Mouse (Mus musculus): ENCODE measurements at regions not wholly inside any gene's neighbourhood (a gene's known extent, or its start where the extent isn't known, plus 50 kb on each side); places are given as distances from the start of the nearest gene placed in this dataset.

DNA sequence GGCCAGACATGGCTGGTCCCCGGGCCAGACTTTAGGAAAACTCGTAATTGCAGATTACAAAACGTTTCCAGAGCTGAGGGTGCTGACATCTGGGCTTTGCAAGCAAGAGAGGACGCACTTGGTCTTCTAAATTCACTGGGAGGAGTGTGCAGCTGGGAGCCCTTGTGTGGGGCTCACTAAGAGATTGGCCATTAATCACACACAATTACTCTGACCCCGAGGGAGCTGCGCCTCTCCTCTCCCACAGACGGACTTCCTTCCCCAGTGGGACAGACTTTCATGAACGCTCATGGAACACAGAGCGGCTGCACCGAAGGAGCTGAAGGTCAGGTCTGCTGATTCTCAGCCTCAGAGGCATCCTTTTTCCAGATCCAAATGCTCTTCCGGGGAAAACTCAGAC lies 407.2 kb downstream of the Med13l start:
- no peak for DNase-seq (ENCODE audit: low spot score)

GRCm38 (mm10) chr5:118975147-118975546 lies 414.7 kb downstream of the Med13l start:
- no peak for DNase-seq (ENCODE audit: low spot score)

DNA sequence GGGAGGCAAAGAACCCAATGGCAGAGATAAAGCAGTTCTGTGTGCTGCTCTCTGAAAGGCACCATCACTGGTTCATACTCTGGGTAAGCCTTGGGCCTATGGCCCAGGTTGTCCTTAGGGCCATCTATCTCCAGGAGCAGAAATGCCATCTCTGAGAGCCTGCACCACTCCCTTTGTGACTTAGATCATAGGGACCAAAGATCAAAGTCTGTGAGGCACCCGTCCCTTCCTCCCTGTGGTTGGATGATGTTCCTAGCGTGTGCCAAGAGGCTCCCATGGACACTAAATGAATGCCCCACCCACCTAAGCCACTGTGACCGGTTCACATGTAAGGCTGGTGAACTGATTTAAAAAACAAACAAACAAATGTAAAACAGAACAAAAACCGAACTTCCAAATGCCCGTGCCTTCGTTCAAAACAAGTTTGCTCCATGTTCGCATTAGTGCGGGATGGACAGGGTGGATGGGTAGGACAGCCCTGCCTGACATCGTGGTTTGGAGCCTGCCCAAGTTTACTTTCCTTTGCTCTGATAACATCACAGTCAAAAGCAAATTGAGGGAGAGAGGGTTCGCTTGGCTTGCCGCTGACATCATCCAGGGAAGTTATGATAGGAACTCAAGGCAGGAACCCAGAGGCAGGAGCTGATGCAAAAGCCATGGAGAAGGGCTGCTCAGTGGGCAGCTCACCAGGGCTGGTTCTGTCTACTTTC lies 418.6 kb downstream of the Med13l start:
- no peak for DNase-seq (ENCODE audit: low spot score)

GRCm38 (mm10) chr5:118981046-118981445 lies 420.6 kb downstream of the Med13l start:
- DNase-seq (ENCODE audit: low spot score) = no peak

DNA sequence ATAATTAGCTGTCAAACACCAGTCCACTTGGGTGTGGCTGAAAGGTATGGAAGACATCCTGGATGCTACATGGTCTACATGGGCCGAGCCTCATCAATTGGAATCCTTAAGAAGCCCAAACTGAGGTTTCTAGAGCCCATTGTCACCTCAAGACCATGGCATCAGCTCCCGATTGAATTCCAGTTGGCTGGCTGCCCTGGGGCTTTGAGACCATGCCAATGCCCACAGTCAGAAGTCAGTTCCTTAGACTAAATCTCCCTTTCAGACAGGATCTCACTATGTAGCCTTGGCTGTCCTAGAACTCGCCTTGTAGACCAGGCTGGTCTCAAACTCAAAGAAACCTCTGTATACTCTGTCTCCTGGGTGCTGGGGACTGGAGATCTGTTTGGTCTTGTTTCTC lies 423.8 kb downstream of the Med13l start:
- DNase-seq (ENCODE audit: low spot score) = no peak

- no peak for DNase-seq (ENCODE audit: low spot score)
Observed at GRCm38 (mm10) chr5:118984797-118985408, 424.4 kb downstream of the Med13l start.

- no peak for DNase-seq (ENCODE audit: low spot score)
Observed at GRCm38 (mm10) chr5:118987376-118988000, 427.0 kb downstream of the Med13l start.

- DNase-seq (ENCODE audit: low spot score) = no peak
Observed at GRCm38 (mm10) chr5:118999124-118999523, 438.6 kb downstream of the Med13l start.

- no peak for DNase-seq (ENCODE audit: low spot score)
Observed at GRCm38 (mm10) chr5:119005825-119006471, 445.5 kb downstream of the Med13l start.

- no peak for DNase-seq (ENCODE audit: low spot score)
Observed at GRCm38 (mm10) chr5:119010048-119010447, 449.6 kb downstream of the Med13l start.

- DNase-seq (ENCODE audit: low spot score) = no peak
Observed at GRCm38 (mm10) chr5:119015181-119015580, 454.7 kb downstream of the Med13l start.

GRCm38 (mm10) chr5:119015606-119016255 lies 455.3 kb downstream of the Med13l start:
- DNase-seq (ENCODE audit: low spot score) = no peak

DNA sequence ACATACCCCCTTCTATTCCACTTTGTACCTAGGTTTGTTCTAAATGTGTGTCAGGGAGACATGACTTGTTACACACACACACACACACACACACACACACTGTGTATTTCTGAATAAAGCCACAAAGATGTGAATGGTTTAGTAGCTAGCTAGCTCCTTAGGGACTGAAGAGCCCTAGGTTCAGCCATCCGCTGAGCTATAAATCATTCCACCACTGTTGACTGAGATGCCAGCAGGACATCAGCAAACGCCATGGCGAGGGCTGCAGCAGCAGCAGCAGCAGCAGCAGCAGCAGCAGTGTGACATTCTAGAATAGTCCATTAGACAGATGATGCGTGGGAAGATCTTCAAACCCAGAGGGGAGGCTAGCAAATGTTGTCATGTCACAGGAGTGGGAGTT lies 455.9 kb downstream of the Med13l start:
- DNase-seq (ENCODE audit: low spot score) = no peak

DNA sequence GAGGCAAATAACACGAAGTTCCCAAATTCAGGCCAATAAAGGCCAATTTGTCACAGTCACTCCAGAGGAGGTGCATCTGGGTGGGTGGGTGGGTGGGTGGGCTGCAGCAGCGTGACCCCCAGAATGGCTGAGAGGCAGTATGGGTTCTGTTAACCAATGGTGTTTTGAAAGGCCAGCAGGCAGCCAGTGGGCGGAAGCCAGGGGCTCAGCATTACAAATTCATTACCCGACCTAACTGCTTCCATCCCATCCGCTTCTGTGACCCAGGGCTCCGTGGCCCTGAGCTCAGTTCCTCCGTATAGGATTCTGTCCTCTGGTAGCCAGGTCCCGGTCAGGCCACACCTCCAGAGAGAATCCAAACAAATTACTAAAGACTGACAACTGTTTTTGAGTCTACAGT lies 463.5 kb downstream of the Med13l start:
- DNase-seq (ENCODE audit: low spot score) = no peak

- DNase-seq (ENCODE audit: low spot score) = no peak
Observed at GRCm38 (mm10) chr5:119032051-119032450, 471.6 kb downstream of the Med13l start.

DNA sequence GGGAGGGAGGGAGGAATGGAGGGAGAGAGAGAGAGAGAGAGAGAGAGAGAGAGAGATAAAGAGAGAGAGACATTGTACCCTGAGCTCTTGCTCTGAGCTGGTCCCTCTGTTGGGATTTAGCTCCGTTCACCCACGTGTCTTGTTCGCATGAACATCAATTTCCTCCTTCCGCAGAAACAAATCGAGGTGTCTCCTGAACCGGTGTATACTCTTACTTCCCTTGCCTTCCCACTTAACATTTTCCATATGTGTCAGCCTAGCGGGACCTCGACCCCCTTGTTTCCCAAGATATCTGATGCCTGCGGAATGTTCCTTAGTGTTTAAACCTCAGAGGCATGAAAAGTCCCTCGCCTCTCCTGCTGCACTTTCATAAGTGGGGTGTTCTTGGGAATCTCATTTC lies 484.1 kb downstream of the Med13l start:
- DNase-seq (ENCODE audit: low spot score) = no peak

- no peak for DNase-seq (ENCODE audit: low spot score)
Observed at GRCm38 (mm10) chr5:119047581-119047980, 487.1 kb downstream of the Med13l start.

DNA sequence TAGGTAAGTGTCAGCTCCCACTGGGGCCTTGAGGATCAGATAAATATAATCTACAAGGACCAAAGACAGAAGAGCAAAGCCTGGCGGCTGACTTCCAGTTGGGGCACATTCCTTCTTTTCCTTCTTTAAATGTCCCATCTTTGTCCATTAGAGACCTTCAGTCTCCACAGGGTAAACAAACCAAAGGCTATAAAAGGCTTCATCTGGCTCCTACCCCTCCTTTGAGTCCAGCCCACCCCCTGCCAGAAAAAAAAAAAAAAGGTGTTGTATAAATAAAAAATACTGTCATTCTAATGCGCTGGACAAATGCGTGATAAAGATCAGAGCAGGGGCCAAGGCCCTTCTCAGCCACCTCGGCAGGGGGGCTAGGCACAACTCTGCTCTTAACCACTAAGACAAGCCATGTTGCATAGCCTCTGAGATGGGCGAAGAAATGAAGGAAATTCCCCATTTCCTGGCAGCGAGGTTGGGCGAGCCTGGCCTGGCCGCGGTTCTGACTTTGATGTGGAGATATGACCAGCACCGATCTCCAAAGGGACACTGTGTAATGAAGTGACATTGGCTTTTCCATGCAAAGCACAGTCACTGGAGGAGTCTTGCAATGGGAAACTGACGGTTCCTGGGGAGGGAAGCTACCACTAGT lies 492.0 kb downstream of the Med13l start:
- DNase-seq (ENCODE audit: low spot score) = no peak

GRCm38 (mm10) chr5:119053738-119054137 lies 493.3 kb downstream of the Med13l start:
- DNase-seq (ENCODE audit: low spot score) = no peak

DNA sequence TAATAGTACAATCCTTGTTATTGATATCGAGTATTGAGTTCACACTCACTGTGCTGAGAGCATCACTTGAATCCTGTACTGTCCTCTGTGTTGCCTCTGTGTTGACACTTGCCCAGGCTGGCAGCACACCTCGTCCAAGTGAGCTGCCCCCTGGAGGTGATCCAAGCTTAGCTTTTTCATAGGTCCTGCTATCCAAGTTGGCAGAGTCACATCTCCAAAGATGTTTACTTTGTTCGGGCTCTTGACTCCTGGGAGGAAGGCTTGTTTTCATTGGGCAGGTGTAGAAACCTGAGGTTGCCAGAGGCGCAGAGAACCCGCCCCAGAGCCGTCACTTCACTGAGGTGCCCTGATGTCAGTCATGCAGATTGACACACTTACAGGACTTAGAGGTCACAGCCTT lies 493.9 kb downstream of the Med13l start:
- no peak for DNase-seq (ENCODE audit: low spot score)

DNA sequence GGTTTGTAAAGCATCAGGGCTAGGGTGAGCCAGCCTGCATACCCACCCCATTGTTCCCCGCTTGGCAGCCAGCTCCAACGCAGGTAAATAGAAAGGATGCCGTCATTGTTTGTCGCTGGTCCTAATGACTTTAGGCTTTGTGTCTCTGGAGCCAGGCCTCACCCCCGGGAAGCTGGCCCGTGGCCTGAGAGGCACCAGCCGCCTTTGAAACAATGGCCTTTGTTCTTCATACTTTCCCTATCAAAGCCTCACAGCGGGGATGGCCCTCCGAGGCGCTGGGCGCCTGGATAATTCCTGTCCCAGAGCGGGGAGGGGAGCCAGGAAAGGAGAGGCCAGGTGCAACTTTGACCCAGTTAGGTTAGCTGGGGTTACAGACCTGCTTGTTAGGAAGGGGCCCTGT lies 495.0 kb downstream of the Med13l start:
- no peak for DNase-seq (ENCODE audit: low spot score)

DNA sequence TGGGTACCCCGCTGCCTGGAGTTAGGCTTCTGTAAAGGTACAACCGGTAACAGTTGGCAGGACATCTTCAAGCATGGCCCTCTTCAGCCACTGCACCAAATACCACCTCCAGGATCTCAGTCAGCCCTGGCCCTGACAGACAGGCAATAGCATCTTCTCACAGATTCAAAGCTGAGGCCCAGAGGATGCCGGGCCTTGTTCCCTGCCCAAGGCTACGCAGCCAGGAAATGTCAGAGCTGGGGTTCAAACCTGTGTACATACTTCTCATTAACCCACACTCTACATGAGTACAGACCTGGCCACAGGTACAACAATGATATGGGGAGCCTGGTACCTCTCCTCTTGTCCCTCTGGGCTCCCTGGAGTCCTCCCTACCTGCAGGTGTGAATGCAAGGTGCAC lies 497.3 kb downstream of the Med13l start:
- no peak for DNase-seq (ENCODE audit: low spot score)

All from urinary bladder, postnatal 10 days (tissue).